Mouse (Mus musculus): ENCODE measurements around the gene Scp2d1. TPM values are rescaled to one million over a fixed set of nuclear protein-coding genes. Genes with fewer than 3 reads are reported as not detected.

Scp2d1 gene
- polyA plus RNA-seq, 1 experiment from 2014 or later, result not detected

DNA sequence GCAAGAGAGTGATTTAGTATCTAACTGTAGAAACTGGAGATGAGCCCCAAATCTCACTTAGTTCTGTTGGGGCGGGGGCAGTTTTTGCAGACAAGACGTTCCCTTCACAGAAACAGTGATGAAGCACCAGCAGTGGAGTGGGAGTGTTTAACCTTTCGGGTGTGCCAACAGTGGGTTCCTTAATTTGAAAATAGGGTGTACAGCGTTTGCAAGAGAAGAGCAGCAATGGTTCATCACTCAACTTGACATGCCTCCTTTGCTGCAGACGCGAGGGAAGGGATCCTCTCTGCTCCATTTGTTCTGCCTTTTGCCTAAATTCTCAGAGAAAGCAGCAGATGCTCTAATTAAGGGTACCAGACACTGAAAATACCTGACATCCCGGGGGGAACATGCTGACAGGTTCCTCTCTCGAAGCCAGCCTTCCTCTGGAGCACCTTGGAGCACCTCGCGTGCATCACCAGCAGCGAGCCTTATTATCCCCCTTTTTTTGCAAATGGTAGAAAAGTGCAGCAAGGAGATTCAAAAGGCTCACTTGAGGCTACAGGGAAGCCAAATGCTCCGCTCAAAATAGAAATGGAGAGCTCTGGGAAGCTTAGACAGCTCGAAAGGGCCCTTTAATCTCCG, 31.7 kb upstream of the Scp2d1 start:
- Histone ChIP-seq H3K27ac (ENCODE audit: low read depth, low read length) (no peak overlapping the region), H3K36me3 (ENCODE audit: control insufficient read depth, insufficient read depth, low read length) (no peaks in the 10 kb centered on the region), H3K9me3 (replicated peaks; ENCODE audit: control insufficient read depth, low read length) (no peaks in the 10 kb centered on the region), H3K4me3 (ENCODE audit: low read depth, low read length) (no peak overlapping the region), H3K27me3 (ENCODE audit: control insufficient read depth, insufficient read depth, low read length) (no peaks in the 10 kb centered on the region), H3K4me2 (no peak overlapping the region), H3K4me1 (ENCODE audit: control insufficient read depth, insufficient read depth, low read length) (no peaks in the 10 kb centered on the region), H3K9ac (ENCODE audit: low read depth, low read length) (no peak overlapping the region)
- 69% methylated on average over 14 of the region's 14 CpGs for WGBS (ENCODE audit: insufficient replicate concordance)
- ATAC-seq (replicated peaks; ENCODE audit: insufficient number of reproducible peaks, low FRiP score, low TSS enrichment), result no peak

DNA sequence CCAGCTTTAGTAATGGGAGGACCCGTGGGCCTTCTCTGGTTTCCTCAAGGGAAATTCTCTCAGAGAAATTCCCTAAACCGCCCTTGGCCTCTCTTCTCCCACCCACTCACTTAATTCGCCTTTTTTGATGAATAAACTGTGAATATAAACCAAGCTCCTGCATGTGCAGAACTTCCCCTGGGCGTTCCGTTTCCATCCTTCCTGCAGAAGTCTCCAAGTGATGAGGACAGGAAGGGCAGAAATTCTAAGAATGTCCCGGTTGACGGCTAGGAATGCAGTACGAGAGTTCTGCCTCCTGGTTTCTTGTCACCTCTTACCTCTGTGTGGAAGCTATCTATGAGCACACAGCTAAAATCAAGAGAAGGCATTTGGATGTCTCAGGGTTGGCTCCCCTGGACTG, 25.9 kb upstream of the Scp2d1 start:
- 34% methylated on average over 8 of the region's 8 CpGs for WGBS (ENCODE audit: insufficient replicate concordance)
- Histone ChIP-seq H3K9ac (ENCODE audit: low read depth, low read length) (no peak overlapping the region), H3K9me3 (replicated peaks; ENCODE audit: control insufficient read depth, low read length) (no peaks in the 10 kb centered on the region), H3K4me3 (ENCODE audit: low read depth, low read length) (no peak overlapping the region), H3K4me1 (ENCODE audit: control insufficient read depth, insufficient read depth, low read length) (peaks cover 4% of the 10 kb centered on the region), H3K4me2 (no peak overlapping the region), H3K27me3 (ENCODE audit: control insufficient read depth, insufficient read depth, low read length) (no peaks in the 10 kb centered on the region), H3K36me3 (ENCODE audit: control insufficient read depth, insufficient read depth, low read length) (no peaks in the 10 kb centered on the region), H3K27ac (ENCODE audit: low read depth, low read length) (no peak overlapping the region)
- no peak for ATAC-seq (replicated peaks; ENCODE audit: insufficient number of reproducible peaks, low FRiP score, low TSS enrichment)

DNA sequence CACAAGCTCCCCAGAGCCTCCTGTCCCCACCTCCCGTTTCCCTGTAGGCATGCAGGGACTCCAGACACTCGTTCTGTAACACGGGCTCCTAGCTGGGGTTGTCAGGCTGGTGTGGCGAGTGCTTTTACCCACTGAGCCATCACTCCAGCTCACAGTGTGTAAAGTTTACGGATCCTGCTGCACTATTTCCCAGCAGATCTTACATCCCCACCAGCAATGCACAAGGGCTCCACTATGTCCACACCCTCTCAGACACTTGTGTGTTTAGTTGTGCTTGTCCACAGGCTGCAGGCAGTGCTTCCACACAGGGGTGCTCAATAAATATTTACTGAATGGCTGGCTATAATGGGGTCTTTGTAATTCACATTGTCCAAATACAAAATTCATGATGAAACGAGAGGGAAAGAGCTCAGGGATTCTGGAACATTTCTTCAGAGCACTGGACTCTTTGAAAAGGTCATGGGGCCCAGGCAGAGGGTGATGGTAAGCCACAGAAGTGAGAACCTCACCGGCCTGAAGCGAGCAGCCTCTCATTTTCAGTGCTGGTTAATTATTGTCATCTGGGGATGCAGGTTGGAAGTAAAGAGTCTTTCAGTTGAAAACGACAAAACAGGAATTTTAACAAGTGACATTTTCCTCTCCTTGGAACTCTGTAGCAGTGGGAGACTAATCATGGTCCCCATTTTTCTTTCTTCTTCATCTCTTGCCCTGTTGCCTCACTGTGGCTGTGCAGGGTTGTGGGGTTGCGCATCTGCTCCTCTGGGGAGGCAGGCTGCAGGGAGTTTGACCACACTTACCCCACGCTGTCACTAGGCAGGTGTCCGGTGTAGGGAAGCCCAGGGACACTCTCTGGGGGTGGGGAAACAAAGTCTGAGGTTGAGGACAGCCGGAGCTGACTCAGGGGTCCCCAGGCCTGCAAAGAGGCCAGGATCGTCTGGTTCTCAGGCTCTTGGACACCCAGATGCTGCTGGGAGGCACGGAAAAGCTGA, 15.4 kb upstream of the Scp2d1 start:
- H3K9me3 ChIP-seq (replicated peaks; ENCODE audit: control insufficient read depth, low read length), result no peaks in the 10 kb centered on the region
- H3K4me2 ChIP-seq, result no peak overlapping the region
- no peak overlapping the region for H3K4me3 ChIP-seq (ENCODE audit: low read depth, low read length)
- no peak overlapping the region for H3K9ac ChIP-seq (ENCODE audit: low read depth, low read length)
- ATAC-seq (replicated peaks; ENCODE audit: insufficient number of reproducible peaks, low FRiP score, low TSS enrichment), result no peak
- no peaks in the 10 kb centered on the region for H3K27me3 ChIP-seq (ENCODE audit: control insufficient read depth, insufficient read depth, low read length)
- no peaks in the 10 kb centered on the region for H3K4me1 ChIP-seq (ENCODE audit: control insufficient read depth, insufficient read depth, low read length)
- H3K36me3 ChIP-seq (ENCODE audit: control insufficient read depth, insufficient read depth, low read length), result no peaks in the 10 kb centered on the region
- H3K27ac ChIP-seq (ENCODE audit: low read depth, low read length), result no peak overlapping the region
- 61% methylated on average over 15 of the region's 15 CpGs for WGBS (ENCODE audit: insufficient replicate concordance)

DNA sequence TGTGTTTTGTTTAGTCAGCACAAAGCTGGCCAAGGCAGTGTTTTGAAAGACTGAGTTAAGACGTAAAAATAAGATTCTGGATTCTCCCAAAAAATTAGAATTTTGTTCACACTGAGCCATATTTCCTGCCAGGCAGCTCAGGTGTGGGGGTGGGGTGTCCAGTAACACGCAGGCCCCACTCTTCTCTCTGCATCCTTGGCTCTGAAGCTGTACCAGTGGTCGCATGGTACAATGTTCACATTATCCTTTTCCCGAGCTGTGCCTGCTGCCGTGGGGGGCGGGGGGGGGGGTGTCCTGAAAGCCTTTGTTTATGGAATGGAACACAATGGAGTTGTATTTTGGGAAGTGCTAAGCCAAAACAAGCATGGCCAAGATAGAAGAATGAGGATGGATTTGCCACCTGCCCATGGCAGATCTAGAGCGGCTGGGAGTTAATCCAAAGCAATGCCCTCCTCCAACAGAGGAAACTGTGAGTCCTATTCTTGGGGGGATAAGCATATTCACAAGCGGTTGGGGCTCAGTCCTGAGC, 5.1 kb downstream of the Scp2d1 start:
- no peaks in the 10 kb centered on the region for H3K9me3 ChIP-seq (replicated peaks; ENCODE audit: control insufficient read depth, low read length)
- no peak overlapping the region for H3K4me2 ChIP-seq
- no peaks in the 10 kb centered on the region for H3K36me3 ChIP-seq (ENCODE audit: control insufficient read depth, insufficient read depth, low read length)
- no peaks in the 10 kb centered on the region for H3K4me1 ChIP-seq (ENCODE audit: control insufficient read depth, insufficient read depth, low read length)
- ATAC-seq (replicated peaks; ENCODE audit: insufficient number of reproducible peaks, low FRiP score, low TSS enrichment), result no peak
- H3K27me3 ChIP-seq (ENCODE audit: control insufficient read depth, insufficient read depth, low read length), result no peaks in the 10 kb centered on the region
- H3K9ac ChIP-seq (ENCODE audit: low read depth, low read length), result no peak overlapping the region
- WGBS (ENCODE audit: insufficient replicate concordance), result 72% methylated on average over 8 of the region's 8 CpGs
- H3K4me3 ChIP-seq (ENCODE audit: low read depth, low read length), result no peak overlapping the region
- no peak overlapping the region for H3K27ac ChIP-seq (ENCODE audit: low read depth, low read length)

DNA sequence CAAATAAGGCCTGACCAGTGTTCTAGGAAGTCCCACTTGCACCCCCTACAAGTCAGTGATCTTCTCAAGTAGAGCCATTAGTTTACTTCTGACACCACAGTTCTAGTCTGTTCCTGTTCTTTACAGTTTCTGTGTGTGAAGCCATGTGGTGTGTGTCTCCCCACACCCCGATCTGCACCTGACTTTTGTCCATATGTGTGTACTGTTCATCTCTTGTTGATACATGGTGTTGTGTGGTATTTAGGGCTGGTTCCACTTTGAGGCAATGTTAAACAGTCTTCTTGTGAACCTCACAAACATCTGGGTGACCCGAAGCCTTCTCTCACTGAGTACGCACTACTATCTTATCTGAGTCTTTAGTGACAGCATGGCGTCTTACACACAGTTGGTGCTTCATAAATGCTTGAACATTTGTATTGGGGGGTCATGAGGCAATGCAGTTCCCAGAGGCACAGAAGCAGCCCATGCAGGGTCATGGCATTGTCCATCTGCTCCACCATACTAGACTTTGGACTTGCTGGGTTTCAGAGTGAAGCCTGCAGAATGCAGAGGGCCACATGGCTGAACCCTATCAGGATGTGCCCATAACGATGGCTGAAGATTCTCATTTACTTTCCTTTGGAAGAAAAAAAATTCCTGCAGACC, 13.3 kb downstream of the Scp2d1 start:
- H3K9me3 ChIP-seq (replicated peaks; ENCODE audit: control insufficient read depth, low read length), result no peaks in the 10 kb centered on the region
- no peaks in the 10 kb centered on the region for H3K27me3 ChIP-seq (ENCODE audit: control insufficient read depth, insufficient read depth, low read length)
- no peaks in the 10 kb centered on the region for H3K4me1 ChIP-seq (ENCODE audit: control insufficient read depth, insufficient read depth, low read length)
- no peaks in the 10 kb centered on the region for H3K36me3 ChIP-seq (ENCODE audit: control insufficient read depth, insufficient read depth, low read length)
- H3K27ac ChIP-seq (ENCODE audit: low read depth, low read length), result no peak overlapping the region
- H3K9ac ChIP-seq (ENCODE audit: low read depth, low read length), result no peak overlapping the region
- no peak overlapping the region for H3K4me3 ChIP-seq (ENCODE audit: low read depth, low read length)
- WGBS (ENCODE audit: insufficient replicate concordance), result 73% methylated on average over 5 of the region's 5 CpGs
- H3K4me2 ChIP-seq, result no peak overlapping the region
- no peak for ATAC-seq (replicated peaks; ENCODE audit: insufficient number of reproducible peaks, low FRiP score, low TSS enrichment)

DNA sequence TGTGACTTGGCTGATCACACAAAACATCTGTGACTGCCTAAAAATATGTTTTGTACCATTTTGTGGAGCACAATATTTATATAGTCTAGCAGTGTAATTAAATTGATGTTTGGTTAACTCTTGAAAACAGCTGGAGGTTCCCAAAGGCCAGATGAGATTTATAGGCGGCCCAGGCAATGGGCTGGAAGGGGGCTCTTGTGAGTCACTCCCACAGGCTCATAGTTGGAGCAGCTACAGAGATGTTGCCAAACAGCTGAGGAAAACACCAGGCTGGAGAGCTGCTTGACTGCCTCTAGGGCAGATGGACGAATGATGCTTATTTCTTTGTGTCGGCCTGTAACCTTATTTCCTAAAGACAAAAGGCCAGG, 13.8 kb downstream of the Scp2d1 start:
- no peak overlapping the region for H3K9ac ChIP-seq (ENCODE audit: low read depth, low read length)
- H3K4me2 ChIP-seq, result no peak overlapping the region
- H3K9me3 ChIP-seq (replicated peaks; ENCODE audit: control insufficient read depth, low read length), result no peaks in the 10 kb centered on the region
- H3K4me3 ChIP-seq (ENCODE audit: low read depth, low read length), result no peak overlapping the region
- H3K27me3 ChIP-seq (ENCODE audit: control insufficient read depth, insufficient read depth, low read length), result no peaks in the 10 kb centered on the region
- ATAC-seq (replicated peaks; ENCODE audit: insufficient number of reproducible peaks, low FRiP score, low TSS enrichment), result no peak
- no peak overlapping the region for H3K27ac ChIP-seq (ENCODE audit: low read depth, low read length)
- no peaks in the 10 kb centered on the region for H3K36me3 ChIP-seq (ENCODE audit: control insufficient read depth, insufficient read depth, low read length)
- H3K4me1 ChIP-seq (ENCODE audit: control insufficient read depth, insufficient read depth, low read length), result no peaks in the 10 kb centered on the region
- 71% methylated on average over 3 of the region's 3 CpGs for WGBS (ENCODE audit: insufficient replicate concordance)

DNA sequence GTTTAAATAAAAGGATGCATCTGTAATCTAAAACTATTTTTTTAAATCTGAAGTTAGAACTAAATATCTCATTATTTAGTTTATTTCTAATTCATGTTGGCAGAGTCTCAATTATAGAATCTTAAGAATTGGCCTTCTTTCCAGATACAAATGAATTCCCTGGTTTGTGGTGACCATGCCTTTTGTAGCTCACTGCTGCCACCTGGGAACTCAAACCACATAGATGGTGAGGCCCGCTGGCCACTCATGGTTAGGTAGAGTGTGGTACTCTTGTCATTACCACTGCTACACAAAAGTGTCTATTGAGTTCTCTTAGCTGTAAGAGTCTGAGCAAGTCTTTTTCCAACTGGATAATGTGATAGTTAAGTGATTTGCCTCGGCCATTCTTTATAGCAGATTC, 45.4 kb downstream of the Scp2d1 start:
- Histone ChIP-seq H3K9me3 (replicated peaks; ENCODE audit: control insufficient read depth, low read length) (no peaks in the 10 kb centered on the region), H3K4me1 (ENCODE audit: control insufficient read depth, insufficient read depth, low read length) (no peaks in the 10 kb centered on the region), H3K27me3 (ENCODE audit: control insufficient read depth, insufficient read depth, low read length) (no peaks in the 10 kb centered on the region), H3K36me3 (ENCODE audit: control insufficient read depth, insufficient read depth, low read length) (no peaks in the 10 kb centered on the region), H3K27ac (ENCODE audit: low read depth, low read length) (no peak overlapping the region), H3K4me2 (no peak overlapping the region), H3K4me3 (ENCODE audit: low read depth, low read length) (no peak overlapping the region), H3K9ac (ENCODE audit: low read depth, low read length) (no peak overlapping the region)
- no peak for ATAC-seq (replicated peaks; ENCODE audit: insufficient number of reproducible peaks, low FRiP score, low TSS enrichment)
- WGBS (ENCODE audit: insufficient replicate concordance), result 70% methylated on average over 2 of the region's 2 CpGs

Measured in heart, embryonic 11.5 days (tissue).